Mouse (Mus musculus) lung, postnatal 4 days (tissue): ENCODE measurements around the gene Gemin5.
A peak's percentile ranks its signal among the peaks of the same experiment; 100 is the strongest.
"Not testable (repeated sequence)": the region's sequence is repeated elsewhere in the genome, so short reads cannot be mapped to it uniquely, and the experiment has no call there.

Source experiments
- DNase-seq, 2 experiments: peaks; one replicate each; pipeline ENCODE4 v3.0.0; 2021

Gemin5 gene

GRCm38 (mm10) chr11:58107009-58107408 is 61.3 kb downstream of the Gemin5 start:
- no peak for DNase-seq

DNA sequence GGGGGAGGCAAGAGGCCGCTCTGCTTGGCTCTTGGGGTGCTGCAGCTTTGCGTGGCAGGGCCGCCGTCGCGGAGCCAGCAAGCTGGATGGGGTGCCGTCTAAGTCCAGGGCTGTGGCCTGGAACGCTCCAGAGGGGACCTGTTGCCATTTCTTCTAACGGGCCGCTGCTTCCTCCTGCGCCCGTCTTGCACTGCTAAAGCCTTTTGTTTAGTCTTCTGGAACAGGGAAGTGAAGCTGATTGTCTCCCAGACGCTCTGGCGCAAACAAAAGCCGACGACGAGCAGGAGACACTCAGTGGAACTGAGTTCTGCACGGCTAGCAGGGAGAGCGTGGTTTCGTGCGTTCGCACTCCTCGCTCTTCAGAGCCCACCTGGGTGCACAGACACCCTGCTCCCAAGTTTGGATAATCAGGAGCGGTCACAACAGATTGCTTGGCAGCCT is 64.0 kb downstream of the Gemin5 start:
- DNase-seq = peak; percentile 70 to 73

GRCm38 (mm10) chr11:58103697-58104306 is 64.5 kb downstream of the Gemin5 start, which contains the start of gene Cnot8:
Gene Cnot8, plus strand, starts transcription at chr11:58104153.
- DNase-seq = peak; percentile 100

DNA sequence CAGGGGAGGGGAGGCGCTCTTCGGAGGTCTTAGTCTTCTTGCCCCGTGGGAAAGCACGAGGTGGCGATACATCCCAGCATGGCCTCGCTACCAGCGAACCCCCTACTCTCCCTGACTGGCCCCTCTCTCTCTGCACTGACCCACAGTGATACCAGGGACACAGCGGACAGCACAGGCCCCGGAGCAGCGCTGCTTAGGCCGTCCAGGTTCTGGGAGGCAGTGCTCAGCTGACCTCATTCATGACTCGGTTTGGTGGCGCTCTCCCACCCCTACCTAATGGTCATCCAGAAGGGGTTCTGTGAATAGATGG is 65.0 kb downstream of the Gemin5 start:
- no peak for DNase-seq

DNA sequence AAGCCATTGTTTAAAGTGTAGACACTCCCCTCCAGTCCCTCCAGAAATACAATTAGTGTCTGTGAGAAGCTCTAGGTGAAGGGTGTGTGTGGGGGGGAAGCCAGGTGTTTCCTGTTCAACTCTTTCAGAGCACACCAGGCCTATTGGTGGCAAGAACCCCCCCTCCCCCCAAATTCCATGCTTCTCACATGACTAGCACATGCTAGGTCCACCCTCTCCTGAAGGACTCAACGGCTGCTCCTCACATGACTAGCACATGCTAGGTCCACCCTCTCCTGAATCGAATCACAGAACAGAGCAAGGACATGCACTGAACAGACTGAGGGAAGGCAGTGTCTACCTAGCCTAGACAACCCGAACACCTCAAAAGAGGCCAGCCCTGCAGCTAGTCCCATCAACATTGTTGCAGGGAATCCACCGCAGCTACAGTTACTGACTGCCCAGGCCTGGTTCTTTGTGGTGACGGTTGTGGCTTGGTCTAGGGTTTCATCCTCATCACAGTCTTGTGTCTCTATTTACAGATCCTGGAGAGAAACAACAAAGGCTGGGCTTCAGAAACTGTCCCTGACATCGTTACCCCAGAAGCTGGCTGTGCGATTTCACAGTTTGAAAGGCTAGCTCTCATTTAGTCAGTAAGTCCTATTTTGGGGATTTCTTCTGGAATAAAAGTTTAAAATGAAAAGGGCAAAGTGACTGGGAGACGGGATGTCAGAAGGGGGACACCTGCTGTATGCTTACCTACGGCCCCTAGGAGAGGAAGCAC is 65.6 kb downstream of the Gemin5 start:
- no peak for DNase-seq

DNA sequence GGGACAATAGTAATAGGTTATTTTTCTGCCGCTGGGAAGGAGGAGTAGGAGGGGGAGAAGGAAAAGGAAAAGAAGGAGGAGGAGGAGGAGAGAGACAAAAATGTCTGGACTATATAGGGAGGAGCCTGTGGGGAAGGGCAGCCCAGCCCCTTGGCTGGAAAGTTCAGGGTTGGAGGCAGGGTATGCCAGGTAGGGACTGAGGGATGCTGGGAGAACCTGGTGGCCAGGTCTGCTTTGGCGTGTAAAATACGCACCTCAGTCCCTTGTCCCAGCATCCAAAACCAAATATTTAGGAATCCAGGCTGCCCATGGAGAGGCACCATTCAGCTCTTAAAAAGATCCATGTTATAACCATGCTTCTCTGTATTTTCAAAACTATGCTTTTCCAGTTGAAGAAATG is 66.2 kb downstream of the Gemin5 start:
- DNase-seq = no peak

GRCm38 (mm10) chr11:58101194-58101720 is 67.1 kb downstream of the Gemin5 start:
- DNase-seq = no peak

- DNase-seq = no peak
These were observed 68.3 kb downstream of the Gemin5 start for GRCm38 (mm10) chr11:58100006-58100405.

DNA sequence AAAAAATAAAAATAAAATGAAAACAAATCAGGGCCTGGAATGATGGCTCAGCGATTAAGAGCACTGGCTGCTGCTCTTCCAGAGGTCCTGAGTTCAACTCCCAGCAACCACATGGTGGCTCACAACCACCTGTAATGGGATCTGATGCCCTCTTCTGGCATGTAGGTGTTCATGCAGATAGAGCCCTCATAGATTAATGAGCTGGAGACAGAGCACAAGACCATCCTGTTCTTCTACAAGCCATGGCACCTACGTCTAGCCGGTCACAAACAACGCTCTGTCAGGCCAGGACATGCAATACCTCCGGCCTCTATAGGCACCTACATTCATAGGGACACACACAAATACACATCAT is 70.0 kb downstream of the Gemin5 start:
- not testable (repeated sequence) for DNase-seq

DNA sequence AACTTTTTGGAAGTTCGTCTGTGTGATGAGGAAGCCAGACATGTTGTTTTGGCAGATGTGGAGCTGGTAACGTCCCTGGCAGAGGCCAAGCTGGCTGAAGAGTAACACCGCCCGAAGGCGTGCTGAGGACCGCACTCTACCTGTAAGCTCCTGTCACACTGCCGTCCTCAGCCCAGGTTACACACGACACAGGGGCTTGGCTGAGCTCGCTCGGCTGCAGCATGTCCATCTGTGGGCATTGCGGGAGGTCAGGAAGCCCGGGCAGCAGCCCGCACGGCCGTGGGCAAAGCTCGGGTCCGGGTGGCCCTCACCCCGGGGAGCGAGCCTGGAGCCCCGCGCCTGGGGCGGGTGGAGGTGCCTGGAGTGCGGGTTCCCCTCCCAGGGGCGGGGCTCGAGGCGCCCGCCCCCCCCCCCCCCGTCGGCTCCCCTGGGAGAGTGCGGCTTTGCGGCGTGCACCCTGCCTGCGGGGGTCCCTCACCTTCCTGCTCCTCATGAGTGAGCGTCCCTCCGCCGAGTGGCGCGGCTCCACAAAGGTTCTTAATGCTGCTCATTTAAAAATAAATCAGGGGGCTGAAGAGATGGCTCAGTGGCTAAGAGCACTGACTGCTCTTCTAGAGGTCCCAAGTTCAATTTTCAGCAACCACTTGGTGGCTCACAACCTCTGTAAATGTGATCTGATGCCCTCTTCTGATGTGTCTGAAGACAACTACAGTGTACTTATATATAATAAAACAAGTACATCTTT is 70.5 kb downstream of the Gemin5 start:
- peak; percentile 21 to 25 for DNase-seq

- peak in 1 of 2 experiments; percentile 17 for DNase-seq
These were observed 71.3 kb downstream of the Gemin5 start for GRCm38 (mm10) chr11:58096821-58097620.

GRCm38 (mm10) chr11:58096160-58096559 is 72.2 kb downstream of the Gemin5 start:
- DNase-seq = no peak

DNA sequence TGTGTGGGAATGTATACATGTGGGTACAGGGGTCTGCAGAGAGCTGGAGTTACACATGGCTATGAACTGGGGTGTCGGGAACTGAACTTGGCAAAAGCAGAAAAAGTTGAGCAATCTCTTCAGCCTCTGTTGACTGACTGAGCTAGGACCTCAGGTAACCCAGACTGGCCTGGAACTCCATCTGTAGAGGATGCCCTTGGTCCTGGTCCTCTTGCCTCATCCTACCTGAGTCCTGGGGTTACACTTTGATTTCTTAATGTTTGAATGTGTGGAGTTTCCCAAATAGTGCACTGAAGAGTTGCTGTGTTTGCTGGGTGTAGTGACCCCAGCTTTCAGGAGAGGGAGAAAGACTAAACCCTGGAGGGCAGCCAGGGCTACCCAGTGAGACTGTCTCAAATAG is 72.8 kb downstream of the Gemin5 start:
- DNase-seq = no peak

DNA sequence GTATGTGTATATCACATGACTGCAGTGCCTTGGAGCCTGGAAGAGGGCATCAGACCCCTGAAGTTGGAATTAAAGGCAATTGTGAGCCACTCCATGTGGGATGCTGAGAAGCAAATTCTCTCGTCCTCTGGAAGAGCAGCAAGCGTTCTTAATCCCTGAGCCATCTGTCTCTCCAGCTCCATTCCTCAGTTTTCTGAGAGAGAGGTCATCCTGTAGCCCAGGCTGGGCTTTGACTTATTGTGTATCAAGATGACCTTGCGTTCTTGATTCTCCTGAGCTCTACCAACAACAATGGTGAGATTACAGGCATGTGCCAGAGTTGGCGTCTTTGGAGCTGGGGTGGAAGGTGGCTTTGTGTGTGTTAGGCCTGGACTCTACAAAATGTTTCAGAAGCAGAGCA is 73.6 kb downstream of the Gemin5 start:
- no peak for DNase-seq

DNA sequence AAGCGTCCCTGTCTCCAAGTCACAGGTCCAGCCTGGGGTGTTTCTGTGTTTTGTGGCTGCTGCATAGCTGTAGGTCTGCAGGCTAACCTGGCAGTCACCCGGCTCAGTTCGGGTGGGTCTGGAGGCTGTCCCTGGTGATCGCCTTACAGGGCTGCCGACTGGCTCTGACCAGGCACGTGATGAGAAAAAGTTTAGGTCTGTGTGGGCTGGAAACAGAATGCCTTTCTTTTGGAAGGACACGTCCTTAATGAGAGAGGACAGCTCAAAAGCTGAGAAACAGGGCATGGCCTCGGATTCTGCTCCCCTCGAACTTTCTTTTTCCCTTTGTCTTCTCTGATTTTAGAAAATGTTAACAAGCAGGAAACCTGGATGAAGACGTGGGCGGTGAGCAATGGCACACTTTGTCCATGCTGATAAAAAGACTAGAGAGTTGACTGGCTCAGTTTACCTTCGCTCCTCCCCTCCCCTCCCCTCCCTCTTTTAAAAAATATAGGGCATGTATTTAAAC is 75.3 kb downstream of the Gemin5 start, which contains the start of gene Gm12248:
TSS of gene Gm12248 (minus strand) at position 114 of the 508 bp plus-strand sequence.
- DNase-seq = peak; percentile 31 to 56

- DNase-seq = no peak
These were observed 75.8 kb downstream of the Gemin5 start for GRCm38 (mm10) chr11:58092541-58092940.

- DNase-seq = no peak
These were observed 86.6 kb downstream of the Gemin5 start for GRCm38 (mm10) chr11:58081716-58082115.

GRCm38 (mm10) chr11:58077270-58077669 is 91.1 kb downstream of the Gemin5 start:
- DNase-seq = no peak

DNA sequence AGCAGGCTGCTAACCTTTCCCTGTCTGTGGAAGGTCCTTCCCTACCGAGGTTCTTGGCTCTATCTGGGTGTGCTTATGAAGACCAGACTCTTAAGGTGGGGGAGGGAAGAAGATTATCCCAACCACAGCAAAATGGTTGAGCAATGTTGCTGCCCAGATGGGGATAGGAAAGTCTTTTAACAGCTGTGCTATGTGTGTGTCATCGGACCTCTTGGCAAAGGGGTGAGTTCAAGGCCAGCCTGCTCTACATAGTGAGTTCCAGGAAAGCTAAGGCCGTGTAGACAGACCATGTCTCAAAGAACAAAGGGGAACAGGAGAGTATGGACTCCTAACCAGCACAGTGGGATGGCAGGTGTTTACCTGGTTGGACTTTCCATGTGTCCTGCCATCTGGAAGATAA is 95.4 kb downstream of the Gemin5 start:
- no peak for DNase-seq
